Mouse (Mus musculus) liver, embryonic 14.5 days (tissue): Measurements from ENCODE around the gene Snx32.

ENCODE experiments used
- CTCF ChIP-seq: IDR thresholded peaks from 2 replicates; pipeline ENCODE4 v1.5.1; 2016; ENCODE audit warnings: antibody characterized with exemption, low read depth, control low read depth
- EP300 ChIP-seq: IDR thresholded peaks from 2 replicates; pipeline ENCODE4 v1.6.1; 2016; ENCODE audit warnings: antibody characterized with exemption, low read depth

DNA sequence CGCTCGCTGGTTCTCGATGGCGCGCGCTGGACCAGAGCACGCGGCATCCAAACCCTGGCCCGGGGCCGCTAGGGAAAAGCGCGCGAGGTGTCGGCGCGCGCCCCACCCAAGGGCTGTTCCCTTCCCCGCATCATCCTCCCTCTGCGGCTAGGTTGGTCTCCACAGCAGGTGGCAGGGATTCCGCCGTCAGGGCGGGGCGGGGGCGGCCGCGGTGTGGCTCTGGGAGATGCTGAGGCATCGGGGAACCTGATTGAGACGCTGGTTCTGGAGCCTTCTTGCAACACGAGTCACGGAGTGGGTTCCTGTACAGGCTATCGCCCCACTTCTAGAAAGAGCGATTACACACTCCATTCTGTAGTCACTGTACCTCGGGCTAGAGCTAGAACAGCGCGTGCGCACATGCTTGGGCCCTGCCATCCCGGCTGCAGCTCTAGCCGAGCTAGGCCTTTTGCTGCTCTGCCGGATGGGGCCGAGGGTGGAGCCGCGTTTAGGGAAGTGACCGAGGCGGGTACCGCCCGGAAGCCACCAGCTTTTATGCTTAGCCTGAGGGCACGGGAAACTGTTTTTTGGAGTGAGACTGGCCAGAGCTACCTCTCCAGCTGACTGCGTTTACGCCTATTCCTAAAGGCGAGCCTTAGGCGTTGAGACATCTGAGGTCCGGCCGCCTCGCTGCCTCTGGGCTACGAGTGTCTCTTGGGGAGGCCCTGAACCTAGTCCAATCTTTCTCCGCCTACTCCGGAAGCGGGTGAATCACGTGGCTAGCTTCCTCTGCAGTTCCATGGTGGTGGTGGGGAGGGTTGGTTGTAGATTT, 19.2 kb downstream of the Snx32 start:
- TF ChIP-seq CTCF (0 out of 2 replicates have a peak, but pooled peaks have one; percentile 1), EP300 (no peak)
